Mouse (Mus musculus): Measurements from ENCODE around the gene Hipk3. TPM values are rescaled to one million over a fixed set of nuclear protein-coding genes. Genes with fewer than 3 reads are reported as not detected.

Gene Hipk3
- total RNA-seq, 1 experiment = 11.1 TPM

DNA sequence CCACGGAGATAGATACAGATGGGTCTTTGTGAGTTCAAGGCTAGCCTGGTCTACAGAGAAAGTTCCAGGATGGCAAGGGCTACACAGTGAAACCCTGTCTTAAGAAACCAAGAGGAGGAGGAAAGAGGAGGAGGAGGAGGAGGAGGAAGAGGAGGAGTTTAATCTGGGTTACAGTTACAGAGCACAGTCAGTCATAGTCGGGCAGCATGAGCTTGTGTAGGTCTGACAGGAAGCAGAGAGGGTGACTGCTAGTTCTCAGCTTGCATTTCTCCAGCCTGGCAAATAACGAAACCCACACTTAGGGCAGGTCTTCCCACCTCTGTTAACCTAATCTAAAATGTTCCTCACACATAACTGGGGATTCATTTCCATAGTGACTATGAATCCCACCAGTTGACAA is 32.3 kb upstream of the Hipk3 start:
- DNase-seq (ENCODE audit: low read depth, low spot score) = no peak
- no peaks in the 10 kb centered on the region for H3K9me3 ChIP-seq (ENCODE audit: control insufficient read depth, insufficient read depth, low read depth, low read length)
- H3K27ac ChIP-seq (ENCODE audit: insufficient read depth, low read depth, low read length, poor library complexity, severe bottlenecking) = no peak overlapping the region
- in situ Hi-C loops (cut with MboI; ENCODE audit: low sequenced_read_pairs in 2 of 2, unreplicated experiment in 2 of 2) = no loop called here
- no peaks in the 10 kb centered on the region for H3K36me3 ChIP-seq (ENCODE audit: control insufficient read depth, insufficient read depth, low read length, poor library complexity, severe bottlenecking)
- H3K4me1 ChIP-seq (ENCODE audit: control insufficient read depth in 2 of 2, insufficient read depth in 2 of 2, low read length in 2 of 2, poor library complexity in 1 of 2) = no peaks in the 10 kb centered on the region
- H3K9ac ChIP-seq (ENCODE audit: insufficient read depth, low read depth, low read length, poor library complexity, severe bottlenecking) = no peak overlapping the region
- no peak overlapping the region for H3K4me3 ChIP-seq (ENCODE audit: insufficient read depth in 1 of 2, low read depth in 1 of 2, low read length in 2 of 2, poor library complexity in 1 of 2, severe bottlenecking in 1 of 2)
- no peak for TF ChIP-seq CHD2 (IDR thresholded peaks at IDR 0.05; ENCODE audit: low read depth, low read length)
- no peak for TF ChIP-seq HCFC1 (IDR thresholded peaks at IDR 0.05; ENCODE audit: borderline replicate concordance, insufficient read depth, low read length)
- no peak for TF ChIP-seq ZNF384 (IDR thresholded peaks at IDR 0.05; ENCODE audit: low read depth, low read length)
- TF ChIP-seq MAFK (IDR thresholded peaks at IDR 0.05; ENCODE audit: insufficient read depth, low read depth, low read length) = no peak
- TF ChIP-seq ZC3H11A (IDR thresholded peaks at IDR 0.05; ENCODE audit: borderline replicate concordance, low read depth, low read length) = no peak

DNA sequence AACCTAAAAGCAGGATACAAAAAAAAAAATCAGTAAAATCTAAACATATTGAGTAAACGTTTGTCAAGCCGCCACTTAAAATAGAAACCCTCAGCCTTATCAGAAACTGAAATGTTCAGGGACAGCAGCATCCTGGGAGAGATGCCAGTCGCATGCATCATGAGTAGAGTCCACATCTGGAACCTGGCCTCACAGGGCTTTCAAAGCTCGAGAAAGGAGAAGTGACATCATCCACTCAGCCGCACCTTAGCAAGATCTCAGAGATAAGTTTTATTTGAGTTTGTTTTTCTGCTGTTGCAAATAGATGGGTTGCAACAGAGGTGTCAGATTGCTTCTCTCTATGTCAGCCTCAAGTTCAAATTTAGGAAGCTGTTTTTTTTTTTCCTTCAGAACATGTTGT is 31.3 kb upstream of the Hipk3 start:
- in situ Hi-C loops (cut with MboI; ENCODE audit: low sequenced_read_pairs in 2 of 2, unreplicated experiment in 2 of 2) = no loop called here
- no peak for DNase-seq (ENCODE audit: low read depth, low spot score)
- Histone ChIP-seq H3K4me3 (ENCODE audit: insufficient read depth in 1 of 2, low read depth in 1 of 2, low read length in 2 of 2, poor library complexity in 1 of 2, severe bottlenecking in 1 of 2) (no peak overlapping the region), H3K9ac (ENCODE audit: insufficient read depth, low read depth, low read length, poor library complexity, severe bottlenecking) (no peak overlapping the region), H3K27ac (ENCODE audit: insufficient read depth, low read depth, low read length, poor library complexity, severe bottlenecking) (no peak overlapping the region), H3K36me3 (ENCODE audit: control insufficient read depth, insufficient read depth, low read length, poor library complexity, severe bottlenecking) (no peaks in the 10 kb centered on the region), H3K9me3 (ENCODE audit: control insufficient read depth, insufficient read depth, low read depth, low read length) (no peaks in the 10 kb centered on the region), H3K4me1 (ENCODE audit: control insufficient read depth in 2 of 2, insufficient read depth in 2 of 2, low read length in 2 of 2, poor library complexity in 1 of 2) (no peaks in the 10 kb centered on the region)
- TF ChIP-seq ZC3H11A (IDR thresholded peaks at IDR 0.05; ENCODE audit: borderline replicate concordance, low read depth, low read length) = no peak
- TF ChIP-seq CHD2 (IDR thresholded peaks at IDR 0.05; ENCODE audit: low read depth, low read length) = no peak
- no peak for TF ChIP-seq HCFC1 (IDR thresholded peaks at IDR 0.05; ENCODE audit: borderline replicate concordance, insufficient read depth, low read length)
- no peak for TF ChIP-seq ZNF384 (IDR thresholded peaks at IDR 0.05; ENCODE audit: low read depth, low read length)
- no peak for TF ChIP-seq MAFK (IDR thresholded peaks at IDR 0.05; ENCODE audit: insufficient read depth, low read depth, low read length)

DNA sequence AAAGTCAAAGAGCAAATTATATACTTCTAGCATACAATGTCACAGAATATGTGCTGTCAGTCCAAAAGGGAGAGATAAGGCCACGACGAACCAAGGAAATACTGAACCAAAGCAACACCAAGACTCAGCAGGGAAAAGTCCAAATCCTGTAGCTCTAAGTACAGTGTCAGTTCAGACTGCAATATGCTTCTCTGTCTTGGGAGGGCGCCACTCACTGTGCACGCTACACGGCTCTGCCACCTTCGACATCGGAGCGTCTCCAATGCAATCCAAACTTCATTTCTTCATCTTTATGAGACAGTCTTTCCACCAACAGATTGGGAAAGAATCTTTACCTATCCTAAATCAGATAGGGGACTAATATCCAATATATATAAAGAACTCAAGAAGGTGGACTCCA is 17.4 kb upstream of the Hipk3 start:
- no peaks in the 10 kb centered on the region for H3K4me1 ChIP-seq (ENCODE audit: control insufficient read depth in 2 of 2, insufficient read depth in 2 of 2, low read length in 2 of 2, poor library complexity in 1 of 2)
- no peak for DNase-seq (ENCODE audit: low read depth, low spot score)
- no peaks in the 10 kb centered on the region for H3K9me3 ChIP-seq (ENCODE audit: control insufficient read depth, insufficient read depth, low read depth, low read length)
- in situ Hi-C loops (cut with MboI; ENCODE audit: low sequenced_read_pairs in 2 of 2, unreplicated experiment in 2 of 2) = no loop called here
- no peak overlapping the region for H3K27ac ChIP-seq (ENCODE audit: insufficient read depth, low read depth, low read length, poor library complexity, severe bottlenecking)
- TF ChIP-seq ZNF384 (IDR thresholded peaks at IDR 0.05; ENCODE audit: low read depth, low read length) (no peak), ZC3H11A (IDR thresholded peaks at IDR 0.05; ENCODE audit: borderline replicate concordance, low read depth, low read length) (no peak), HCFC1 (IDR thresholded peaks at IDR 0.05; ENCODE audit: borderline replicate concordance, insufficient read depth, low read length) (no peak), CHD2 (IDR thresholded peaks at IDR 0.05; ENCODE audit: low read depth, low read length) (no peak), MAFK (IDR thresholded peaks at IDR 0.05; ENCODE audit: insufficient read depth, low read depth, low read length) (no peak)
- no peak overlapping the region for H3K9ac ChIP-seq (ENCODE audit: insufficient read depth, low read depth, low read length, poor library complexity, severe bottlenecking)
- no peak overlapping the region for H3K4me3 ChIP-seq (ENCODE audit: insufficient read depth in 1 of 2, low read depth in 1 of 2, low read length in 2 of 2, poor library complexity in 1 of 2, severe bottlenecking in 1 of 2)
- no peaks in the 10 kb centered on the region for H3K36me3 ChIP-seq (ENCODE audit: control insufficient read depth, insufficient read depth, low read length, poor library complexity, severe bottlenecking)

DNA sequence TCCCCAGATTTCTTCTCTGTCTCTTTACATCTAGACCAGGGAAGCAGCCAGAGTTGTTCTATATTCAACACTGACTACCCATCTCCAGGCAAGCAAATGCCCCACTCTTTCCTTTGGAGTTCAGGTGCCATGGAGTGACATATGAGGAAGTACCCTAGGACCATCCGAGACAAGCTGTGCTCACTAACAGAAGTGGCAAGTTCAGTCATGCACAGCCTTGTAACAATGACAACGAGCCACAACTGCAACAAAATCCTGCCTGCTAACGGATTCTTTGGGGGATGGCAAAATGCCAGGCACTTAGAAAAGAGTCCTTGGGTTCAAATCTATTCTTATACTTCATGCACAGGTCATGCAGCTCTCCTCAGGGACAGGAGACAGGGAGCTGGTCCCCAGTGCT is 8.1 kb upstream of the Hipk3 start:
- in situ Hi-C loops (cut with MboI; ENCODE audit: low sequenced_read_pairs in 2 of 2, unreplicated experiment in 2 of 2) = no loop called here
- DNase-seq (ENCODE audit: low read depth, low spot score) = no peak
- H3K9ac ChIP-seq (ENCODE audit: insufficient read depth, low read depth, low read length, poor library complexity, severe bottlenecking) = no peak overlapping the region
- no peak overlapping the region for H3K27ac ChIP-seq (ENCODE audit: insufficient read depth, low read depth, low read length, poor library complexity, severe bottlenecking)
- H3K36me3 ChIP-seq (ENCODE audit: control insufficient read depth, insufficient read depth, low read length, poor library complexity, severe bottlenecking) = no peaks in the 10 kb centered on the region
- peaks cover 0 to 4% of the 10 kb centered on the region in 2 experiments; a peak in 1 of 4 replicates for H3K4me1 ChIP-seq (ENCODE audit: control insufficient read depth in 2 of 2, insufficient read depth in 2 of 2, low read length in 2 of 2, poor library complexity in 1 of 2)
- H3K9me3 ChIP-seq (ENCODE audit: control insufficient read depth, insufficient read depth, low read depth, low read length) = no peaks in the 10 kb centered on the region
- TF ChIP-seq HCFC1 (IDR thresholded peaks at IDR 0.05; ENCODE audit: borderline replicate concordance, insufficient read depth, low read length) (no peak), MAFK (IDR thresholded peaks at IDR 0.05; ENCODE audit: insufficient read depth, low read depth, low read length) (no peak), CHD2 (IDR thresholded peaks at IDR 0.05; ENCODE audit: low read depth, low read length) (no peak), ZNF384 (IDR thresholded peaks at IDR 0.05; ENCODE audit: low read depth, low read length) (no peak), ZC3H11A (IDR thresholded peaks at IDR 0.05; ENCODE audit: borderline replicate concordance, low read depth, low read length) (no peak)
- no peak overlapping the region for H3K4me3 ChIP-seq (ENCODE audit: insufficient read depth in 1 of 2, low read depth in 1 of 2, low read length in 2 of 2, poor library complexity in 1 of 2, severe bottlenecking in 1 of 2)

DNA sequence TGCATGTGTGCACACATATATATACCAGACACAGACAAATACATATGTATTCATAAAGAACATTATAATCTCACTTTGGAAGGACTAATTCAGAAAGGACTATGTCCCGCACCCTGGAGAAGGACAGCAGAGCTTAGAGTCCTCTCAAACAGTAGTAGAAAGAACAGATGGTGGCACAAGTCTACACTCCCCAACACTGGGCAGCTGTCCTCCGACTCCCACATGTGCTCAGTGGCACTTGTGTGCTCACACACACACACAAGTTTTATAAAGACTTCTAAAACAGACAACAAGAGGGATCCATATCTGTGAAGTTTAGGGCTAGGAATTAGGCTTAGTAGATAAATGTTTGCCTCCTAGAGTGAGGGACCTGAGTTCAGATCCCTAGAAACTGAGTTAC is 6.8 kb upstream of the Hipk3 start:
- Histone ChIP-seq H3K9me3 (ENCODE audit: control insufficient read depth, insufficient read depth, low read depth, low read length) (no peaks in the 10 kb centered on the region), H3K4me1 (ENCODE audit: control insufficient read depth in 2 of 2, insufficient read depth in 2 of 2, low read length in 2 of 2, poor library complexity in 1 of 2) (peaks cover 0 to 6% of the 10 kb centered on the region in 2 experiments; a peak in 1 of 4 replicates), H3K9ac (ENCODE audit: insufficient read depth, low read depth, low read length, poor library complexity, severe bottlenecking) (no peak overlapping the region), H3K4me3 (ENCODE audit: insufficient read depth in 1 of 2, low read depth in 1 of 2, low read length in 2 of 2, poor library complexity in 1 of 2, severe bottlenecking in 1 of 2) (no peak overlapping the region), H3K27ac (ENCODE audit: insufficient read depth, low read depth, low read length, poor library complexity, severe bottlenecking) (no peak overlapping the region), H3K36me3 (ENCODE audit: control insufficient read depth, insufficient read depth, low read length, poor library complexity, severe bottlenecking) (no peaks in the 10 kb centered on the region)
- in situ Hi-C loops (cut with MboI; ENCODE audit: low sequenced_read_pairs in 2 of 2, unreplicated experiment in 2 of 2) = no loop called here
- no peak for DNase-seq (ENCODE audit: low read depth, low spot score)
- TF ChIP-seq MAFK (IDR thresholded peaks at IDR 0.05; ENCODE audit: insufficient read depth, low read depth, low read length) (no peak), HCFC1 (IDR thresholded peaks at IDR 0.05; ENCODE audit: borderline replicate concordance, insufficient read depth, low read length) (no peak), CHD2 (IDR thresholded peaks at IDR 0.05; ENCODE audit: low read depth, low read length) (no peak), ZC3H11A (IDR thresholded peaks at IDR 0.05; ENCODE audit: borderline replicate concordance, low read depth, low read length) (no peak), ZNF384 (IDR thresholded peaks at IDR 0.05; ENCODE audit: low read depth, low read length) (no peak)

Data from ES-E14 (cell line).